Mouse (Mus musculus) adrenal gland, postnatal 14 days (tissue): ENCODE results near the gene Fam124a. TPM values are rescaled to one million over a fixed set of nuclear protein-coding genes. Genes with fewer than 3 reads are reported as not detected.
"Not testable (repeated sequence)": the region's sequence is repeated elsewhere in the genome, so short reads cannot be mapped to it uniquely, and the experiment has no call there.

ENCODE experiments used
- DNase-seq: peaks from one replicate; pipeline ENCODE4 v3.0.0; 2021; ENCODE audit warnings: mixed read lengths
- total RNA-seq: library from RNA; stranded (reverse); gene quantifications from 2 replicates; pipeline ENCODE4 v1.2.3, GENCODE M21; 2021

Fam124a gene
- total RNA-seq, 1 experiment from 2014 or later: 2.5 TPM

DNA sequence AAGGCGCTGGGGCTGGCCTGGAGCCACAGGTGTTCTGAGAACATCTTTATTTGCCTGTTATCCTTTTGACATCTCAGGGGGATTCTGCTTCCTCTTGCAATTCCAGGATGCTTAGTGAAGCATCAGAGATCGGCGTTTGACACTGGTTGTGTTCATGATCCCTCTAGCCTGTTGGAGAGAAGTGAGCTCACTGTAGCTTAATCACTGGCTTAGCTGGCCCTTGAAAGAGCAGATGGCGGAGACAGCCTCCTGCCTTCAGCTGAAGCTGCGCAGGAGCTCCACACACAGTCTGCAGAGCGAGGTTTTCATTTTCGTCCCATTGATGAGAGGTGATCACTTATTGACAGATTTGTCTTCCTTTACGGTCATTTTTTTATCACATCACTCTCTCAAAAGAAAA, 20.3 kb downstream of the Fam124a start:
- no peak for DNase-seq

DNA sequence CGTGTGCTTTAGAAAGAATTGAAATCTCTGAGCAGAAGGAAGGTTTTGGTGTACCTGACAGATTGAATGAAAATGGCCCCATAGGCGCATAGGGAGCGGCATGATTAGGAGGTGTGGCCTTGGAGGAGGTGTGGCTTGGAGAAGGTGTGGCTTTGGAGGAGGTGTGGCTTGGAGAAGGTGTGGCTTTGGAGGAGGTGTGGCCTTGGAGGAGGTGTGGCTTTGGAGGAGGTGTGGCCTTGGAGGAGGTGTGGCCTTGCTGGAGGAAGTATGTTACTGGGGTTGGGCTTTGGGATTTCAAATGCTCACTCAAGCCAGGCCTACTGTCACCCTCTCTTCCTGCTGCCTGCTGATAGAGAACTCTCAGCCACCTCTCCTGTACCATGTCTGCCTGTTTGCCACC, 25.4 kb downstream of the Fam124a start:
- DNase-seq: peak; percentile 24

DNA sequence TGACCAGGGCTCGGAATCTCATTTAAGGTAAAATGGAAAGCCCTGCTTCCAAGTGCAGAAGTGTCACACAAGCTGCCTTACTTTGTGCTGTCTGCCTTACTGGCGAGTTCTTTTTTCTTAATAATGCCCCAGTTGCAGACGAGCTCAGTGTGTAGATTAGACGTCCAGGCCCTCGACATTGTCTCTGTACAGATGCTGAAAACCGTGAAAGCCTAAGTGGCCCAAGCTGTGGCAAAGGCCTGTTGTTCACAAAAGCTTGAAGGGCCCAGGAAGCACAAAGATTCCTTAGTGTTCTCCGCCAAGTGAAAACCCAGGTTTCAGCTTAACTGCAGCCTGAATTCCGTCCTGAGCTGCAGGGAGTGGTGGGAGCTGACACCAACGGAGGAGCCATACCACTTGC, 26.2 kb downstream of the Fam124a start:
- DNase-seq: no peak

DNA sequence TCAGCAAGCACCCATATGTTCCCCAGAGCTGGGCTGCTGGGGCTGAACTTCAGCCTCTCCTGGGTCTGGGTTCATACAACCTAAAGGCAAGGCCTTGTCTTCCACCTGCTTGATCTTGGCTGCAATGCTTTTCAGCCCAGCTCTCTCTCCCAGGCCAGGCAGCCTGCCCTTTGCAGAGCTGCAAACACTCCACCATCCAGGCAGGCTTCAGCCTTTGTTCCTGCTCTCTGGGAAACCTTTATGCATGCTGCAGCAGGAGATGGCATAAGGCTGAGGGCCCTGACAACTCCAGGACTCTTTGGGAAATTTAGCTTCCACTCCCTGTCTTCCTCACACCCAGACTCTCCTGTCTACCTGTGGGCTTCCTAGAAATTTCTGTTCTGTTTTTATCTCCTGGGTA, 29.1 kb downstream of the Fam124a start:
- DNase-seq: no peak

DNA sequence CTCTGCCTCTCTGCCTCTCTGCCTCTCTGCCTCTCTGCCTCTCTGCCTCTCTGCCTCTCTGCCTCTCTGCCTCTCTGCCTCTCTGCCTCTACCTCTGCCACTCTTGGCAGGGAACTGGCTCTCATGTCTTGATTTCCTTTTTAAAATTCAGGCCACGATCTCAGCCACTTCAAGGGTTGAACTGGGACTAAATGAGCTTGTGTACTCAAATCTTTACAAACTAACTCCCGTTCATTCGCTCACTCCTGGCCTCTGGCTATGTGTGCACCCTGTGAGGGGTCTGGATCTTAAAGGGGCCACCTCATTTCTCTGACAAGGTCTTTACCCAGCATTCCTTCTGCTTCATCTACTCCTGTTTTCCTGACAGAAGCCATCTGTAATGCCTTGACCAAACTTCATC, 29.8 kb downstream of the Fam124a start:
- DNase-seq: no peak

DNA sequence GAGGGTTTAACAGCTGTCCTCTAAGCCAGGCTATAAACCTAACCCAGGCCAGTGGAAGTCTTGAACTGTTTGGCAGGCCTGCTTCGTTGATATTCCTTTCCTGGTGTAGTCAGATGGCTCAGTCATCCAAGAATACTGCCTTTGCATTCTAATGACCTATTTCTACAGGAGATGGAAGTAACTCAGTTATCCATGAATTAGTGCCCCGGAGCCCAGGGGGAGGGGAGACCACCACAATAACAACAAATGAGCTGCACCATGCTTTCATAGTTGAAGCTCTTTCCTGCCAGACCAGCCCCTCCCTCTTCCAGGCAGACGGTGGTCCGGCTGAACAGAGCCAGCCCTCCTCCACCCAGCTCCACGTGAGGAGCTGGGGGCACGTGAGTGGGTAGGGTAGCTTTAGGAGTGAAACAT, 44.6 kb downstream of the Fam124a start:
- no peak for DNase-seq

DNA sequence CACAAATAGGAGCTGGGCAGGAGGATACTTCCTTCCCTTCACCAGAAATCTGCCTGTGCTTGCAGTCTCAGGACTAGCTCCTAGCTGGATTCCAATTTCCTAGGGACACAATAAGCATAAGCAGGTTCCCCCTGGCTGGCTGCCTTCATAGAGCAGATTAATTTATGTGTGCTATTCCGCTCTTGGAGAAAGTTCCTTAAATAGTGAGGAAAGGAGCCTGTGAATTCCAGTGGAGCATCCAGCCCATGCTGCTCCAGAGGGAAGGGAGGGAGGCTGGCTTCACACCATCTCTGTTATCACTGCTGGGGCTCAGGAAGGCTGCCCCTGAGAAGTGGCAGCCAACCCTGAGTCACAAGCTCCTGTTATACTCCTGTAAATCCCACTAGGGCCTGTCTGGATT, 46.7 kb downstream of the Fam124a start:
- DNase-seq: no peak

DNA sequence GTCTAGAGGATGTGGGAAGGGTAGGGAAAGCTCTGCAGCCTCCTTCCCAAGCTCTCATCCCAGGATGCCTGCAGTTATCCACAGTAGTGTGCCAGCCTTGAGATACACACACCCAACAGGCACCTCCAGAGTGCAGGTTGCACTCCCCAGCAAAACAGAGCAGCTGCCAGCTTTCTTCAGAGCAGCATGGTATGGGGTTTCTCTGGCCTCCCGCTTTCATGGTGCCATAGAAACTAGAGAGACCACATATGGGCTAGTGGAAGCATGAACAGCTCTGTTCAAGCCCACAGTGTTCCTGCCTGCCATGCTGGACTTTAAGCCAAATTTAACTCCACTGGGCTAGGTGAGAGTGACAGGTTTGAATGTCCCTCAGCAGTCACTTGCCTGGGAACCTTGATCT, 47.3 kb downstream of the Fam124a start:
- no peak for DNase-seq

DNA sequence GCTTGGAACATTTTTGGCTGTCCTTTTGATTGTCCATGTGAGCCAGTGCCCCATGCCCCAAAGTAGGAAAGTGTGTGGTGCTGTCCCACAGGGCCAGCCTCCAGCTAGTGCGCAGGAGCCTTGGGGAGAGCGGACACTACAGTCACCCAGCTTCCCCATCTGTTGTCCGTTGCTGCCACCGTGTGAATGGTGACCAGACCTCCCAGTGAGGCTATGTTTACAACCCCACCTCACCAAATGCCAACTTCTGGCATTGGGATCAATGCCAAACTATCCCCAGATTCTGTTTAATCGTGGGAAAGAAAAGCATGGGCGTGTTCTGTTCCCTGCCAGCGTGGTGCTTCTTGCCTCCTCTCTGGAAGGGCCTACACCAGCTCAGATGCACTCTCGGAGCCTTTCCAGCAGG, 52.3 kb downstream of the Fam124a start:
- peak; percentile 55 for DNase-seq

DNA sequence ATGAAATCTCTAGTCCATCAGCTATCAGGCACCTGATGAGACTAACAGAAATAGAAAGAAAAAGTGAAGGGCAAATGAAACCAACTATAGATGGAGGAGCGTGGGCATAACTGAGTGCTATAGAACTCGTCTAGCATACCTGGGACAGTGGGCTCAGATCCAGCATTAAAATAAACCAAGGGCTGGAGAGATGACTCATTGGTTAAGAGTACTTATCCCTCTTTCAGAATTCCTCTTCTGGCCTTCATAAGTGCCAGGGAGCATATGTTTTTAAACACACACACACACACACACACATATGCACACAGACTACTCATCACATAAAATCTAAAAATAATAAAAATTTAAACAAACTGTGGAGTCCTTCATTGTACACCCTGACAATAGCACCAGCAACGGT, 54.4 kb downstream of the Fam124a start:
- DNase-seq: no peak

DNA sequence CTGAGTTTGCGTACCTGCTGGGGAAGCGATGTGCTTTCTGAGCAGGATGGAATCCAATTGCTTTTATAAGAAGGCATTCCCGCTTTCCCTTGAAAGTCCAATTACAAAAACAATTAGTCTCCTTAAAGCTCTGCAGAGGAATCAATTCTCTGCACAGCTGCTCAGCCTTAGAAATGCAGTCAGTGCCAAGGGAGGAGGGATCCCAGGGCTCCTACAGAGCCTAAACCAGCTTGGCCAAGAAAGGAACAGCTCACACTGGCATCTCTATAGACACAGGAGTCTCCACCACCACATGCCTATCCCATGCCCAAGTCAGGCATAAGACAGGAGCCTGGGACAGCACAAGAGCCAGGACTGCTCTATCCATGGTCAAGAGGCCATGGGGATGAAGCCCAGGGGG, 66.9 kb downstream of the Fam124a start:
- no peak for DNase-seq

DNA sequence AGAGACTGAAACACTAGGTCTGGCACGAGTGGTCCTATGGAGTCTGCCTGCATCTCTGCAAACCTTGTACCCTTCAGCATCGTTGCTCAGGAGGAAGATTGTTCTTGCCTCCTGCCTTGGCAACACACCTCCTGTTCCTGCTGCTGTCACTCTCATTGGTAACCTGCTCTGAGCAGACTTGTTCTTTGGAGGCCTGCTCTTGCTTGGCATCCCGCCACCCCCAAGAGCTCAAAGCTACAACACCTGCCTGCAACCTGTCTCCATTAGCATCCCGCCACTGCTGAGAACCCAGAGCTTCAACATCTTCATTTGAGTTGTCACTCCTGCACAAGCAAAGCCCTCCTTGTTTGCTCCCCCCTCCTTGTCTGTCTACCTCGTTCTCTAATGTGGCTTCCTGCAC, 72.4 kb downstream of the Fam124a start:
- DNase-seq: no peak

DNA sequence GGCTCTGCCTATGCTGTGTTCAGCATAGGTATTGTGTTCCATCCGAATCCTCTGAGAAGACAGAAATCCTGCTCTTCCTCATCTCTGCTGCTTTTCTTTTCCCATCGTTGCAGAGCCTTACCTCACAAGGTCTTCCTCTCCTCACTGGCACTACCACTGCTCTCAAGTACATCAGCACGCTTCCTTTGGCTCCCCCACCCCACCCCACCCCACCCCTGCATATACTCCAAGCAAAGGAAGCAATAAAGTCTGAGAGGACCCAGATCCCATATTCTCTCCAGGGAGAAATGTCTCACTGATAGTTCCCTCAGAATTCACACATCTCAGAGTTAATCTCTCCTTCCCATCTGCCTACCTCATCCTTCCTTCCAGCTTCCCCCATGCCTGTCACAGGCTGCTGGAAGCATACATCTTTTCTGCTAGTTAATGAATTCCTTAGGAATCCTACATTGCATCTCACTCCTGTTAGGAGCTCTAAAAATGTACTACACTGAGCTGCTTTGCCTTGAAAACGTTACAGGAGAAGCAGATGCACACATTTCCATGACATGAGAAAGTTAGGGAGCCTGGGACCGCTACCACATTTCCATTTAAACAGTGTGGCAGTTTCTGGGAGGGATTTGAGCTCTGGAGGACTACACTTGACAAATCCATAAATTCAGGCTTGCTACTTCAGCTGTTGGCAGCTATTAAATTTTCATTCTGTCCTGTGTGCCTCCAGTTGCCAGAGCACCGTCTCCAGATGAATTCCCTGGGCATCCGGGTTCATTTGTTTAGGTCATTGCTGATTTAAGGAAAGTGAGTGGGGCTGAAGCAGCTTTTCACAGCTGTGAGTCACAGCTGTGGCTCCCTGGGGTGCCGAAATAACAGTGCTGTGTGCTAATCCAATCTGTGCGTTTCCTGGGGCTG, 82.2 kb downstream of the Fam124a start:
- no peak for DNase-seq

DNA sequence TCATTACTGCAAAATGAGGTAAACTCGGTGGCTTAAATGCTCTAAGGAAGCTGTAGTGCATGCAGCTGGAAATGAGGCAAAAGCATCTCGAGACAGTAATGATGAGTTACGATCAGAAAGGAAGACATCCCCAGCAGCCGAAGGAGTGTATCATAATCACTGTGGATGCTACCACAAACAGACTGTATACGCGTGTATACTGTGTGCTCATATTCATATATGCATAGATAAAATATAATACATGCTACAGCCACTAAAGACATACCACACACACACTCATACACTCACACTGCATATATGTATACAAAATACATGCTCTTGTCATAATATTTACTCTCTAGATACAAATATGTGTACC, 82.8 kb downstream of the Fam124a start:
- no peak for DNase-seq

DNA sequence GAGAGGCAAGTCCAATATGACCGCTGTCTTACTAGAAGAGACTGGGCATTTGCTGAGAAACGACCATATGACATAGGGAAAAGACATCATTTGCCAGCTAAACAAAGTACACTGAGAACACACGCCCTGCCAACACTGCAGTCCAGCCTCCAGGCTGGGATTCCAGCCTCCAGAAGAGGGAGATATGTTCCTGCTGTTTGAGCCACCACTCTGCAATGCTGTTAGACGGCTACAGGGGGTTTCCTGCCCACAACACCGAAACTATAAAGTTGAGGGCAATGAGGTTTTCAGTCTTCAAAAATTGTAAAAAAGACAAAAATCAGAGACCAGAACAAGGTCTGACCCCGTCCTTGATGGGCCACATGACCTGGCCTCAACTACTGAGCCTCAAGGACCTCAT, 83.6 kb downstream of the Fam124a start:
- DNase-seq: peak; percentile 27

DNA sequence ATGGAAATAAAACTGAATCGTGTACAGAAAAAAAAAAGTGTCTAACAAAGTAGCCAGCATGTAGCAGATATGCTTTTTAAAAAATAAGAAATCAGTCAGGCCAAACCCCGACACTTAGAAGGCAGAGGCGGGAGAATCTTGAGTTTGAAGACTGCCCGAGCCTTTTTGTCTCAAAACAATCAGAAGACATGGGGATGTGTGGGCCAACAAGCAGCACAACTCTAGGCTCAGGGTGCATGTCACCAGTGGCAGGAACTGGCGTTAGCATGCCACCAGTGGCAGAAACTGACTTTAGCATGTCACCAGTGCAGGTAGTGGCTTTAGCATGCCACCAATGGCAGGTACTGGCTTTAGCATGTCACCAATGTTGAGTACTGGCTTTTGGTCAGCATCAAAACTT, 84.0 kb downstream of the Fam124a start:
- no peak for DNase-seq

DNA sequence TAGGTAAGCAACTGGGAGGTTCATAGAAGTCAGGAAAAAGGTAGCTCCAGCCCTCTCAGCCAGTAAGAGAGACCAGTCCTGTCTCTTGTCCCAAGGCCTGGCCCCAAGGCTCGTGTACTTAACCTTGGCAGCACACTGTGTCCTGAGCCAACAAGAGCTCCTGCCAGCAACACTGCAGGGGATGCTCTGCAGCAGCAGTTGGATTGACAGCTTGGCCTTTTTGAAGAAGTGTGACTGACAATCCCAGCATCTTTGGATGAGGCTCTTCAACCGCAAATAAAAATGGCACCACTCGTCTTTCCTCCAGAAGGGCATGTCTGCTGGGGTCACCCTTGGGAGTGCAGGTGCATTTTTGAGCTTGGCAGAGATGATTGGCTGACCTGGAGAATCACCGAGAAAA, 84.9 kb downstream of the Fam124a start:
- DNase-seq: no peak

DNA sequence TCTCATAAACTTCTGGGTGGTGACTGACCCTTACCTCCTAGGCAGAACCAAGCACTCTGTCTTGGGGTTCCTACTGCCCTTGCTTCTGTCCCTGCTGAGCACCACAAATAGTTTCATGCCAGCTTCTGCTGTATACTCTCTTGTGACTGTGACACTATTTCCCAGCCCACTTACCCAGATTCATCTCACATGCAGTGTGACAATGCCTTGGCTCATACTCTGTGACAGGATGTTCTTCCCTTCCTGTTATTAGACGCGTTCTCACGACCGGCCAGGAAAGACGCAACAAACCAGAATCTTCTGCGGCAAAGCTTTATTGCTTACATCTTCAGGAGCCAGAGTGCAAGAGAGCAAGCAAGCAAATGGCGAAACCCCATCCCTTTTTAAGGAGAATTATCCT, 86.8 kb downstream of the Fam124a start:
- DNase-seq: not testable (repeated sequence)

DNA sequence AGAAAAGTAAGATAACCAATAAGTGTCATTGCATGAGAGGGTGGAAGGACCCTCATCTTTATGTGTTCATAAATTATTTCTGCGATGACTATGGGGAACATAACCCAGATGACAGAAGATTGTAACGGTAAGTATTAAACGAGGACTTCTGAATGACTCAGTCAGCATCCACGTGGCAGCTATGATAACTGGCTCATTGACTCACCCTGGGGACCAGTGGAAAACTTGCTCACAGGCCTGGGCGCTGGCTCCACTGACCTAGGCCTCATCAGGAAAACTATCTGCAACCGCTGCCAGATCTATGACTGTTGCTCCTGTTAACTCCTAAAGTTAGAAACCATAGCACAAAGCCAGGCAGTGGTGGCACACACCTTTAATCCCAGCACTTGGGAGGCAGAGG, 92.9 kb downstream of the Fam124a start:
- no peak for DNase-seq

DNA sequence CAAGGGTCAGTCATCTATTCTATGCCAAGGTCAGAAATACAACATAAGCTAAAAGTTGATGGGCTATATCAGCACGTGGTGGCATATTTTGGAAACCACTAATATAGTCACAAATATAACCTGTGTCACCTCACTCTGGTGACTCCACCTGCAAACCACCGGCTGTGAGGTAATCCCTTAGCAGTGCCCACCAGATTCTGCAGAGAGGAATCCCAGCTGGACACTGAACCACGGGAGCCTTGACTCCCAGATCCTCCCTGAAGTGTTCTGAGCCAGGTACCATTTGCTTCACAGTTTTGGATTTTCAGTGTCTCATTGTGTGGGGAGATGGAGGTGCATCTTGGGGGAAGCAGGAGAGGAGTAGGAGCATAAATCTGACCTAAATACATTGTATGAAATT, 94.8 kb downstream of the Fam124a start:
- DNase-seq: no peak

DNA sequence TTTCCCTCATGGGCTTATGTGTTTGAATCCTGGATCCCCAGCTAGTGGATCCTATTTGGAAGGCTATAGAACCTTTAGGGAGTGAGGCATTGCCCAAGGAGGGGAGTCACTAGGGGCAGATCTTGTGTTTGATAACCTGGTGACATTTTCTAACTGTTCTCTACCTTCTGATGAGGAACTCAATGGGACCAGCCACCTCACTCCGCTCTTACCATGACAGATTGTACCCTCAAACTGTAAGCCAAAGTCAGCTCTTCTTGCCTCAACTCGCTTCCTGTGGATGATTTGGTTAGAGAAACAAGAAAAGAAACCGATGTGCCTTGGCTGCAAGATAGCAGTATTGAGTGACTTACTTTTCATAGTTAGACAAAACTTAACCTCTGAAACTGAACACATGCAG, 96.2 kb downstream of the Fam124a start:
- DNase-seq: no peak

DNA sequence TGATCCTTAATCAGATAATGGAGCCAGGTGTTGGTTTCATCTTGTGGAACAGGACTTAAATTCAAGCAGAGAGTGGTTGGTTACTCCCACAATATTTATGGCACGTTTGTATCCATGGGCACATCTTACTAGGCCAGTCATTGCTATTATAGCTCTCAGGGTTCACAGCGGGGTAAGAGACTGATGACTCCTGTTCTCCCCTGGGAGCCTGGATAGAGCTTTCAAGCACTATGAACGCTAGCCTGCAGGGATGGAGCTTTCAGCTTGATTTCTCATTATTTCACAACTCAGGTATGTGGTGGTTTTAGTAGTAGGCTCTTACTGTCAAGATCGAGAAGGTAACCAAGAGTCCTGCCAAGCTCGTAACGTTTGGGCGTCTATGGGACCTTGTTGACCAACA, 100.5 kb downstream of the Fam124a start:
- no peak for DNase-seq

DNA sequence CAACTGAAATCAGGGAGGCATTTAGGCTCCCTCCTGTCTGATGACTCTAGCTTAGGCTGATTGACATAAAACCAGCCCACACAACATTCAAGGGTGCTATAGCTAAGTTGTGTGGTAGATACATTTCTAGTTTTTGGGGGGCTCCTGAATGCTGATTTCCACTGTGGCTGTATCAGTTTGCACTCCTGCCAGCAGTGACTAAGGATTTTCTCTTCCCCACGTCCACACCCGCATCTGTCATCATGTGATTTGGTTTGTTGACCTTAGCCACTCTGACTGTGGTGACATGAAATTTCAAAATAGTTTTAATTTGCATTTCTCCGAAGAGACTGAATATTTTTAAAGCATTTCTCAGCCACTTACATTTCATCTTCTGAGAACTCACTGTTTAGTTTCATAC, 101.9 kb downstream of the Fam124a start:
- no peak for DNase-seq
